Mouse (Mus musculus) kidney, adult 2 months (tissue): ENCODE data around the gene Snrnp70.

ENCODE experiments used
- CTCF ChIP-seq: fragments of 200-500 bp; conservative IDR thresholded peaks from 2 replicates; pipeline ENCODE4 v1.5.1; 2011; ENCODE audit warnings: low read depth, mild to moderate bottlenecking, control low read depth, low read length, moderate library complexity, mixed read lengths; ENCODE audit not compliant: insufficient read depth, insufficient read length
- POLR2A ChIP-seq: fragments of 200-500 bp; IDR thresholded peaks from one replicate; pipeline ENCODE4 v1.6.1; 2011; ENCODE audit warnings: low read depth, low read length, control low read depth

DNA sequence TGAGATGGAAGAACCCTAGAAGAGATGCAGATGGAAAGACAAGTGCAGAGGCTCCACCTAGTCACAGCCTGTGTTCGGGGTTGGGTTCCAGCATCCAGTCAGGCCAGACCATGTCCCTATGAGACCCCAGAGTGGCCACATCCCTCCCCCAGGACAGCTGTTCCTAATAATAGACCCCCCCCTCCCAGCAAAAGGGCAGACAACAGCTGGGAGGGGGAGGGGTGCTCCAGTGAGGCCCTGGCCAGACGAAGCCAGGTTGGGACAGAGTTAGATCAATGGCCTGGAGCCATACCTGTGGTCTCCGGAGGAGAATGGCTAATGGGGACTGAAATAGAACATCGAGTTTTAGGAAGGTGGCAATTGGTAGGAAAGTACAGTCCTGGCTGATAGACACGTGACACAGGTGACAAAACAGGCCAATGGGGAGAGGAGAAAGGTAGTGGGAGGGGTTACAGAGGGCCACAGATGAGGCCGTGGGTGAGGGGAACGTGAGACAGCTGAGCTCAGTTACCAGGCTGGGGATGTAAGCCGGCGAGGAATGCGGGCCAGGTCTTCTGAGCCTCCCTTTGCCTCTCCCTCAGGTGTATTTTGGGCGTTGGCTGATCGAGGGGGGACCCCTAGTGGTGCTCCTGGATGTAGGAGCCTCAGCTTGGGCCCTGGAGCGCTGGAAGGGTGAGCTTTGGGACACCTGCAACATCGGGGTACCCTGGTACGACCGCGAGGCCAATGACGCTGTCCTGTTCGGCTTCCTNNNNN lies 42.2 kb upstream of the Snrnp70 start, which contains the start of gene Ruvbl2:
- TF ChIP-seq CTCF (peak; percentile 33; the same call in 1 of the 2 replicates), POLR2A (no peak)
